Mouse (Mus musculus): Measurements from ENCODE around the gene Zfp536. TPM values are rescaled to one million over a fixed set of nuclear protein-coding genes. Genes with fewer than 3 reads are reported as not detected.

Gene Zfp536
- total and polyA plus RNA-seq, 3 experiments: not detected

DNA sequence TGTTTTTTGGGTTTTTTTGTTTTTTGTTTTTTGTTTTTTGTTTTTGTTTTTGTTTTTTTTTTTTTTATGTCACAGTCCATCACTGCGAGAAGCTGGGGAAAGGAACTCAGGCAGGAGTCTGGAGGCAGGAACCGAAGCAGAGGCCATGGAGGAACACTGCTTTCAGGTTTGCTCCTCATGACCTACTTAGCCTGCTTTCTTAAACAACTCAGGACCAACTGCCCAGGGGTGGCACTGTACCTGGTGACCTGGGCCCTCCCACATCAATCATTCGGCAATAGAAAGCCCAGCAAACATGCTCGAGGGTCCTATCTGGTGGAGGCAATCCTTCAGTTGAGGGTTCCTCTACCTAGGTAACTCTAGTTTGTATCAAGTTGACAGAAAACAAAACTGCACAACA is 35.6 kb upstream of the Zfp536 start:
- Histone ChIP-seq H3K4me1 (ENCODE audit: control insufficient read depth in 1 of 2, insufficient read depth in 2 of 2) (no peaks in the 10 kb centered on the region), H3K9ac (ENCODE audit: insufficient read depth, low read depth) (no peak overlapping the region), H3K9me3 (replicated peaks; ENCODE audit: low read length) (peaks cover 65% of the 10 kb centered on the region), H3K4me2 (ENCODE audit: insufficient read depth, low read depth, poor library complexity, severe bottlenecking) (no peak overlapping the region), H3K4me3 (replicated peaks in 1 of 3; ENCODE audit: low read depth in 2 of 3, low read length in 2 of 3, poor library complexity in 1 of 3) (no peak overlapping the region), H3K36me3 (replicated peaks in 1 of 2; ENCODE audit: control insufficient read depth in 1 of 2, insufficient read depth in 1 of 2, low read length in 1 of 2) (no peaks in the 10 kb centered on the region), H3K27ac (ENCODE audit: insufficient read depth, low read depth) (no peak overlapping the region), H3K27me3 (replicated peaks) (no peaks in the 10 kb centered on the region), H3K79me2 (replicated peaks; ENCODE audit: control insufficient read depth, extremely low read depth, insufficient read depth, poor library complexity, severe bottlenecking) (no peaks in the 10 kb centered on the region)
- dilution Hi-C loops (cut with MboI; ENCODE audit: extremely low pct_ligation_motif_present, extremely low pct_unique_long_range_greater_than_20kb, low sequenced_read_pairs): no loop called here
- DNase-seq (ENCODE audit: extremely low read depth): no peak
- no peak for TF ChIP-seq CHD2 (IDR thresholded peaks at IDR 0.05; ENCODE audit: low read length)
- TF ChIP-seq ELF1 (IDR thresholded peaks at IDR 0.05; ENCODE audit: low read depth, low read length): no peak
- no peak for TF ChIP-seq POLR2AphosphoS2 (IDR thresholded peaks at IDR 0.05; ENCODE audit: low read depth, low read length)
- no peak for TF ChIP-seq RCOR1 (conservative IDR thresholded peaks at IDR 0.05; ENCODE audit: low read depth, low read length)
- TF ChIP-seq ZNF384 (IDR thresholded peaks at IDR 0.05; ENCODE audit: low read depth, low read length): no peak
- TF ChIP-seq NELFE (IDR thresholded peaks at IDR 0.05; ENCODE audit: low read depth, low read length): no peak
- TF ChIP-seq CTCF (conservative IDR thresholded peaks at IDR 0.05 in 1 of 2, IDR thresholded peaks at IDR 0.05 in 1 of 2; ENCODE audit: low read depth in 2 of 2, low read length in 2 of 2): no peak
- no peak for TF ChIP-seq MYC (IDR thresholded peaks at IDR 0.05; ENCODE audit: low read depth, low read length)
- TF ChIP-seq GABPA (IDR thresholded peaks at IDR 0.05; ENCODE audit: insufficient replicate concordance, low read depth, low read length): no peak
- in situ Hi-C loops (cut with MboI; ENCODE audit: low pct_ligation_motif_present, low pct_unique_long_range_greater_than_20kb, low sequenced_read_pairs): no loop called here

DNA sequence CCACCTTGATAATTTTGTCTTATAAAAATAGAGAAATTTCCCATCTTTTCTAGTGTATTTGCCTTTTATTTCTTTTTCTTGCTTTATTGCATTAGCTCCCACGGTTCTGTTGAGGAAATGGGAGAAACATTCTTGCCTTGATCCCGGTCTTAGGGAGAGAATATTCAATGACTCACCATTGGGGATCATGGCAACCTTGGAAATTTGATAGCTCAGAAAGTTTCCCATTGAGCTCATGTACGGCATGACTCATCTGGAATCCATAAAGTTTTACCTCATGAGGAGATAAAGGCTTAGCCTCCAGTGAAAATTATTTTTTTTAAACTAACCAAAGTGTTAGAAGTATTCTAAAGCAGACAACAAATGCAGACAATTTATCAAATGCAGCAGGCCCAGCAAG is 27.7 kb upstream of the Zfp536 start:
- dilution Hi-C loops (cut with MboI; ENCODE audit: extremely low pct_ligation_motif_present, extremely low pct_unique_long_range_greater_than_20kb, low sequenced_read_pairs): no loop called here
- peaks cover 53% of the 10 kb centered on the region for H3K9me3 ChIP-seq (replicated peaks; ENCODE audit: low read length)
- in situ Hi-C loops (cut with MboI; ENCODE audit: low pct_ligation_motif_present, low pct_unique_long_range_greater_than_20kb, low sequenced_read_pairs): no loop called here

DNA sequence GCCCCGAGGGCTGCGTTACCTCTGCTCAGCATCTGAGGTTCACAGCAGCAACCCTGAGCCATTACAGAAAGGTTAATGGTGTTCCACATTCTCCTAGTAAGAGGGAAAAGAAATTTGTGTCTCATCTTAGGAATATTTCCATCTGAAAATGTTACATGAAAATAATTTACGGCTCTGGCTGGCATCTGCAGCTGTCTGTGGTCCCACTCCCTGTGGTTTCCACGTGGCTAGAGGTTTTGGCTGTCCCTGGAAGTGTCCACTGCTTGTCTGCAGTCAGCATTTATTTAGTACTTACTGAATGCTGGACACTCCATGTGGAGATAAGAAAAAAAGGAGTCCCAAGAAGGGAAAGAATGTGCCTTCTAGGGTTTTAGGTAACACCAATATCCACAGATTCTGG is 15.3 kb upstream of the Zfp536 start:
- H3K79me2 ChIP-seq (replicated peaks; ENCODE audit: control insufficient read depth, extremely low read depth, insufficient read depth, poor library complexity, severe bottlenecking): no peaks in the 10 kb centered on the region
- TF ChIP-seq USF2 (conservative IDR thresholded peaks at IDR 0.05; ENCODE audit: low read depth, low read length) (no peak), TCF12 (IDR thresholded peaks at IDR 0.05; ENCODE audit: low read depth, low read length) (no peak), GABPA (IDR thresholded peaks at IDR 0.05; ENCODE audit: insufficient replicate concordance, low read depth, low read length) (no peak), ETS1 (conservative IDR thresholded peaks at IDR 0.05; ENCODE audit: low read depth, low read length) (no peak), BHLHE40 (IDR thresholded peaks at IDR 0.05; ENCODE audit: low read depth, low read length) (no peak), JUN (IDR thresholded peaks at IDR 0.05; ENCODE audit: insufficient read depth, low read depth, low read length) (no peak), UBTF (IDR thresholded peaks at IDR 0.05; ENCODE audit: low read depth, low read length) (no peak), MAX (IDR thresholded peaks at IDR 0.05; ENCODE audit: low read length) (no peak), PAX5 (IDR thresholded peaks at IDR 0.05; ENCODE audit: low read length) (no peak), NELFE (IDR thresholded peaks at IDR 0.05; ENCODE audit: low read depth, low read length) (no peak), RCOR1 (conservative IDR thresholded peaks at IDR 0.05; ENCODE audit: low read depth, low read length) (no peak), ZKSCAN1 (IDR thresholded peaks at IDR 0.05; ENCODE audit: borderline replicate concordance, low read depth, low read length) (no peak), MXI1 (IDR thresholded peaks at IDR 0.05; ENCODE audit: low read depth, low read length) (no peak)
- H3K4me3 ChIP-seq (replicated peaks in 1 of 3; ENCODE audit: low read depth in 2 of 3, low read length in 2 of 3, poor library complexity in 1 of 3): no peak overlapping the region
- no peak for DNase-seq (ENCODE audit: extremely low read depth)
- no peak overlapping the region for H3K4me2 ChIP-seq (ENCODE audit: insufficient read depth, low read depth, poor library complexity, severe bottlenecking)
- in situ Hi-C loops (cut with MboI; ENCODE audit: low pct_ligation_motif_present, low pct_unique_long_range_greater_than_20kb, low sequenced_read_pairs) (no loop called here), dilution Hi-C loops (cut with MboI; ENCODE audit: extremely low pct_ligation_motif_present, extremely low pct_unique_long_range_greater_than_20kb, low sequenced_read_pairs) (no loop called here)
- peaks cover 86% of the 10 kb centered on the region for H3K9me3 ChIP-seq (replicated peaks; ENCODE audit: low read length)
- no peaks in the 10 kb centered on the region for H3K36me3 ChIP-seq (replicated peaks in 1 of 2; ENCODE audit: control insufficient read depth in 1 of 2, insufficient read depth in 1 of 2, low read length in 1 of 2)
- no peaks in the 10 kb centered on the region for H3K27me3 ChIP-seq (replicated peaks)
- no peaks in the 10 kb centered on the region for H3K4me1 ChIP-seq (ENCODE audit: control insufficient read depth in 1 of 2, insufficient read depth in 2 of 2)
- H3K27ac ChIP-seq (ENCODE audit: insufficient read depth, low read depth): no peak overlapping the region
- no peak overlapping the region for H3K9ac ChIP-seq (ENCODE audit: insufficient read depth, low read depth)

More for the DNA sequence above, 27.7 kb upstream of the Zfp536 start:
- H3K4me3 ChIP-seq (replicated peaks in 1 of 3; ENCODE audit: low read depth in 2 of 3, low read length in 2 of 3, poor library complexity in 1 of 3): no peak overlapping the region
- no peaks in the 10 kb centered on the region for H3K4me1 ChIP-seq (ENCODE audit: control insufficient read depth in 1 of 2, insufficient read depth in 2 of 2)
- H3K27me3 ChIP-seq (replicated peaks): no peaks in the 10 kb centered on the region
- no peaks in the 10 kb centered on the region for H3K79me2 ChIP-seq (replicated peaks; ENCODE audit: control insufficient read depth, extremely low read depth, insufficient read depth, poor library complexity, severe bottlenecking)
- no peak overlapping the region for H3K27ac ChIP-seq (ENCODE audit: insufficient read depth, low read depth)
- no peak overlapping the region for H3K9ac ChIP-seq (ENCODE audit: insufficient read depth, low read depth)
- H3K4me2 ChIP-seq (ENCODE audit: insufficient read depth, low read depth, poor library complexity, severe bottlenecking): no peak overlapping the region
- TF ChIP-seq POLR2AphosphoS2 (IDR thresholded peaks at IDR 0.05; ENCODE audit: low read depth, low read length) (no peak), ETS1 (conservative IDR thresholded peaks at IDR 0.05; ENCODE audit: low read depth, low read length) (no peak), ZC3H11A (IDR thresholded peaks at IDR 0.05; ENCODE audit: low read depth, low read length) (no peak), RAD21 (IDR thresholded peaks at IDR 0.05; ENCODE audit: low read depth, low read length) (no peak), SIN3A (IDR thresholded peaks at IDR 0.05; ENCODE audit: low read length) (no peak), GABPA (IDR thresholded peaks at IDR 0.05; ENCODE audit: insufficient replicate concordance, low read depth, low read length) (no peak), MXI1 (IDR thresholded peaks at IDR 0.05; ENCODE audit: low read depth, low read length) (no peak), MYC (IDR thresholded peaks at IDR 0.05; ENCODE audit: low read depth, low read length) (no peak), MAX (IDR thresholded peaks at IDR 0.05; ENCODE audit: low read length) (no peak), CHD2 (IDR thresholded peaks at IDR 0.05; ENCODE audit: low read length) (no peak), NELFE (IDR thresholded peaks at IDR 0.05; ENCODE audit: low read depth, low read length) (no peak), JUN (IDR thresholded peaks at IDR 0.05; ENCODE audit: insufficient read depth, low read depth, low read length) (no peak), NRF1 (IDR thresholded peaks at IDR 0.05; ENCODE audit: low read depth, low read length) (no peak), ZNF384 (IDR thresholded peaks at IDR 0.05; ENCODE audit: low read depth, low read length) (no peak), MAZ (IDR thresholded peaks at IDR 0.05; ENCODE audit: low read depth, low read length) (no peak), KAT2A (IDR thresholded peaks at IDR 0.05; ENCODE audit: insufficient replicate concordance, low read length) (no peak)
- H3K36me3 ChIP-seq (replicated peaks in 1 of 2; ENCODE audit: control insufficient read depth in 1 of 2, insufficient read depth in 1 of 2, low read length in 1 of 2): no peaks in the 10 kb centered on the region
- DNase-seq (ENCODE audit: extremely low read depth): no peak

Data from CH12.LX (cell line).